Mouse (Mus musculus) v-Abl transformed pro-B cells (cell line): ENCODE results near the gene Notum.
"Not testable (repeated sequence)": the region's sequence is repeated elsewhere in the genome, so short reads cannot be mapped to it uniquely, and the experiment has no call there.

Source experiments
- in situ Hi-C, 2 experiments: fragments of 400-800 bp; cut with MboI; formaldehyde crosslinking; loops; one replicate each; pipeline ENCODE4 v1.15.1; 2025; ENCODE audit not compliant: unreplicated experiment in 2 of 2

Gene Notum

DNA sequence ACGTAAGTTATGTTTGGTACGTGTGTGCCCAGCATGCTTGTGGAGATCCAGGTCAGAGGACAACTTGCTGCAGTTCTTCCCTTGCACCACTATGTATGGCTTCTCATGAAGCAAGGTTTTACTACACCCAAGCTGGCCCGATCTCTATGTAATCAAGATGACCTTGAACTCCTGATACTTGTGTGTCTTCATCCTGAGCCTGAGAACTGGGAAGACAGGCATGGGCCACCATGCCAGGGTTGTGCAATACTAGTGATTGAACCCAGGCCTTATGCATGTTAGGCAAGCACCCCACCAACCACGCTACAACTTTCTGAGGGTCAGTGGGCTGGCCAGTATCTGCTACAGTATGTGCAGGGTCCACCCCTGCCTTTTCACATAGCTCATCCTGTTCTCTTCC is 16.0 kb upstream of the Notum start:
- in situ Hi-C loops: no loop called here

DNA sequence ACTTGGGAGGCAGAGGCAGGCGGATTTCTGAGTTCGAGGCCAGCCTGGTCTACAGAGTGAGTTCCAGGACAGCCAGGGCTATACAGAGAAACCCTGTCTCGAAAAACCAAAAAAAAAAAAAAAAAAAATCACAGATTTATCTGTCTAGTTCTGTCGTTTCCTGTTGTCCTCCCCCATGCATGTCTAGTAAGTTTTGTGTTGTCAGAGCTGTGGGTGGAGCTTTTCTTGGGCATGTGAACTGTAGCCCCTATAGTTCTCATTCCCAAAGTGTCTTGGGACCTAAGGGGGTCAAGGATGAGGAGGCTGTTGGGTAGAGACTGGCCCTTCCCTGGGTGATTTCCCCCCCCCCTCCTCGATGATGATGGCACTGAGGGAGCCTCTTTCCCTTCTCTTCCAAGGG is 14.9 kb upstream of the Notum start:
- in situ Hi-C loops: not testable (repeated sequence)

DNA sequence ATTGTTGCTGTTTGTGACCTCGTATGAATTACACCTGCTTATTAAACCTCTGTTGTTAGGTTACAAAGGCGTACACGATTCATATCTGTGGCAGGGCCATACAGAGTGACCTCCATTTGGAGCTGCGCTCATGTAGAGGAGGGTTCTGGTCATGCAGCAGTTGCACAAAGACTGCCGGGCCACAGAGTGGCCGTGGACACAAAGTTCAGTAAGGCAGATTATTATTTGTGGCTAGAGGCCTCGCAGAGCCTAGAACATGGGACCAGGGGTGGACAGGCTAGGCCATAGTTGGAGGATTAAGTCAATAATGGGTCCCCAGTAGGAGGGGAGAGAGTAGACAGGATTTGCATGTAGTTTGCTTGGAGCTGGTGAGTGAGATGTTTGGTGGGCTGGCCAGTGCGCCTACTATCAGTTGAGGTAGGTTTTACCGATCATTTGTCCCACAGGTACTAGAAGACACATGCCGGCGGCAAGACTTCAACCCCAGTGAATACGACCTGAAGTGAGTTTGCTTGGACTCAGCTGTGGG is 12.7 kb upstream of the Notum start:
- in situ Hi-C loops: loop anchor here in 1 of 2 experiments (5.0 kb wide), 2 partner anchors 39 to 41 kb away; partner anchors contain the start of genes Cenpx, Lrrc45 and Mafg

DNA sequence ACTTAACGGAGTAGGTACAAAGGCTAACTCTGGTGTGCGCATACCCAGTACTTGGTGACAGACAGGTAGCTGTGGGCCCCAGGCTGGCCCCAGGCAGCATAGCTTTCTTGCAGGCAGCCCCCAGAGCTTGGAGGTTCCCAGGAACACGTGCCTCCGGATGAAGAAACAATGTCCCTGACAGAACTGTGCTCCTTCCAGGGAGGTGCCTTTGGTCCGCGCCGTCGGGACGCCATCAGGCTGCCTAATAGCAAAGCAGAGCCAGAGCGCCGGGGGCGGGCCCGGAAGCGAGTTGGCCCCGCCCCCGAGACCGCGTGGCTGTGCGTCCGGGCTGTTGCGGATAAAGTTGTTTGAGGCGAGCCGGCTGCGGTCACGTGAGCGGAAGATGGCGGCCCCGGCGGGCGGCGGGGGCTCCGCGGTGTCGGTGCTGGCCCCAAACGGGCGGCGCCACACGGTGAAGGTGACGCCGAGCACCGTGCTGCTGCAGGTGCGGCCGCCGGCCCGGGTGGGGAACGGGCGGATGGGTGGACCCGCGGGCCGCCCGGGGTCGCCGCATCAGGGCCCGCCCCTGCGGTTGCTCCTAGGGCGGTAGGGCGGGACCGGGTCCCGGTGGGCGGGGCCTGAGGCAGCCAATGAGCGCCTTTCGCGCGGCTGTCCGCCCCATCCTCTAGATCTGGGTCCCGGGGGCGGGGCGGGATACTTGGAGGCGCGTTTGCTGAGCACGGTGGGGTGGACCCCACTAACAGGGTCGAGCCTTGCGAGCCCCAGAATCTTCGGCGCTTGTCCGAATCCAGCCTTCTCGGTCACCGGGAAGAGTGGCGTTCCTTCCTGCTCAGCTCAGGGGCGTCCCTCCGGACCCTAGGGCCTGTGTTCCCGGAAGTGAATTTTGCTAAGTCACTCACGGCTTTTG is 12.0 kb upstream of the Notum start, which contains the start of gene Aspscr1:
Gene Aspscr1 (plus strand): TSS at position 287 of the 907 bp plus-strand sequence.
- in situ Hi-C loops: loop anchor here in 1 of 2 experiments (5.0 kb wide), 2 partner anchors 39 to 41 kb away; partner anchors contain the start of genes Cenpx, Lrrc45 and Mafg

DNA sequence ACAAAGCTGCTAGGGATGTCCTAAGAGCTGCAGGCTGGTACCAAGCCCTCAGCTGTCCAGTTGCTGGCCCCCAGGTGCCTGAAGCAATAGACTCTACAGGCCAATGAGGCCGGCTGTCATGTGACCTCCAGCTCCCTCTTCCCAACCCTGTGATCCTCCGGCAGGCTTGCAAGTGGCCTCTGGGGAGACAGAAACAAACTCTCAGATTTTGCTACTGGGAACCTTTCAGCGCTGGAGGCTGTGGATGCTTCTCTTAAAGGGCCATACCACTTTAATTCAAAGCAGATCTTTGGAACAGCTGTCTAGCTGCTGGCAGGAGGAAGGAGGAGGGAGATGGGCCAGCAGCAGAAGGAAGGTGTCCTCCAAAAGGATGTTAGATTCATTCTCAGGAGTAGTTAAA is 5.6 kb upstream of the Notum start:
- in situ Hi-C loops: no loop called here

DNA sequence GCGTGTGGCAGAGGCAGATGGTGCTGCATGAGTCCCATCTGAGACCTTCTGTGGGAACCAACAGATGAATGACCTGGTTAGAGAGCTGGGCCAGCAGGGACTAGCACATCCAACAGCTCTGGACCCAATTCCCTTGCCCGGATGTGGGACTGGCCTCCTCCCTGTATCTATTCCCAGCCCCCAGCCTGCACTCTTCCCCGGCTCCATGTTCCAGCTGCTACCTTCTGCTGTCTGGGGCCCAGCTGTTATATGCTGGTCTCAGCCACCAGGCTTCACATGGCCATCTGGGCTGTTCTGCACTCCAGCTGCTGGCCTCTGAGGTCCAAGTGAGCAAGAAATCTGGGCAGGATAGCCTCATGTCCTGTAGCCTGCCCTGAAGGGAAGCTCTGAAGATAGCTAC is 4.4 kb upstream of the Notum start:
- in situ Hi-C loops: no loop called here

DNA sequence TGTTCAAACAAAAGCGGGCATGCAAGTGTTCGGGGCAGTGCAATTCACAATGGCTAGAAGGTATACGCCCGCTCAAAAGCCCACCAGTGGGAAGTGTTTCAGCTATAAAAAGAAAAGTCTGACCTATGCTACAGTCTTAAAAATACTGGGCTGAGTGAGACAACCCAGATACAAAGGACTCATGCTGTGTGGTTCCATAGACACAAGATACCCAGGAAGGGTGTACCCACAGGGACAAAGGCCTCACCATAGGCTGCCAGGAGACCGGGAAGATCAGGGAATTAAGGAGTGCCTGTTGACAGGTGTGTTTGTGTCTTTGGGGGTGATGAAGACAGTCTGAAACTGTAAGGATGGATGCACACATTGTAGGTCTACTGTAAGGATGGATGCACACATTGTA is 2.7 kb upstream of the Notum start:
- in situ Hi-C loops: no loop called here

DNA sequence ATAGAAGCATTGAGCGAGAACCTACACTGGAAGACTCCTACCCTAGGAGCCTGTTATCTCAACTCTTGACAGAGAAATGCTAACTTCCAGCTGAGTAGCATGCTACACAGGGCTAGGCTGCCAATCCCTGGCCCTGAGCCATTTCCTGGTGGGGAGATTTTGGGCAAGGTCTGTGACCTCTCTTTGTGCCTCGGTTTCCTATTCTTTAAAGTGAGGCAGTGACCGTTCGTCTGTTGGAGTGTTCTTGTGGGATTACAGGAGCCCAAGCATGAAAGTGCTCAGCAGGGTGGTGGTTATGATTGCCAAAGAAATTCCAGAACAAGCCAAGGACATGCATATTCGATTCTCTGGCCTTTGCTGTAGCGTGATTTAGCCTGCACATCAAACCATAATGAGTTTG is 1.8 kb upstream of the Notum start:
- in situ Hi-C loops: no loop called here

DNA sequence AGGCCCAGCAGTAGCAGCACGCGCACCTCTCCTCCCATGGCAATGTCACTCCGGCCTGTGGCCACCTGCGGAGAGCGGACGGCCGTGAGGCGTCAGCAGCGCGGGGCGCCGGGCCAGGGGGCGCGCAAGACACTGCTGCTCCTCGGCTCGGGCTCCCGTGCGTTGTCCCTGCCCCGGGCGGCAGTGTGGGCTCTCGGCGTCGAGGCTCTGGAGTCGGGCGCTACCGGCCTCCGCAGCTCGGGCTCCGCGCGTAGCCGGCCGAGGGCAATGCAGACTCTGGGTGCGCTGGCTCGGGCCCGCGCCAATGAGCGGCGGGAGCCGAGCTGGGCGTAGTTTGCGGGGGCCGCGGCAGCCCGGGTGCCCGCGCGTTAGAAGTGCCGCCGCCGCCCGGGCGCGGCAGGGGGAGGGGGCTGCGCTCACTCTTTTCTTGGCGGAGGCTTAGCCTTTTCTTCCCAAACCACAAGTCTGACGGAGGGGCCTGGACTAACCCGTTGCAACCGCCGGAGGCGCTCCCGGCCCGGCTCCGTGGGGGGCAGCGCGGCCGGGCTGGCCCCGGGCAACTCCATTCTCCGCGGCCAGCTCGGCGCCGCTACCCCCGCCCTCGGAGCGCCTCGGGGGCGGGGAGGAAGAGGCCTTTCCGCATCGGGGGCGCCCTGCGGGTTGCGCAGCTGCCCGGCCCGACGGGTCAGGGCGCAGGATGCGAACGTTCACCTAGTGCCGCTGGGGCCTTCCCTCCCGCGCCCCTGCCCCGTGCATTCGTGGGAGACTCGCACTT is 487 bp downstream of the Notum start:
- in situ Hi-C loops: no loop called here

DNA sequence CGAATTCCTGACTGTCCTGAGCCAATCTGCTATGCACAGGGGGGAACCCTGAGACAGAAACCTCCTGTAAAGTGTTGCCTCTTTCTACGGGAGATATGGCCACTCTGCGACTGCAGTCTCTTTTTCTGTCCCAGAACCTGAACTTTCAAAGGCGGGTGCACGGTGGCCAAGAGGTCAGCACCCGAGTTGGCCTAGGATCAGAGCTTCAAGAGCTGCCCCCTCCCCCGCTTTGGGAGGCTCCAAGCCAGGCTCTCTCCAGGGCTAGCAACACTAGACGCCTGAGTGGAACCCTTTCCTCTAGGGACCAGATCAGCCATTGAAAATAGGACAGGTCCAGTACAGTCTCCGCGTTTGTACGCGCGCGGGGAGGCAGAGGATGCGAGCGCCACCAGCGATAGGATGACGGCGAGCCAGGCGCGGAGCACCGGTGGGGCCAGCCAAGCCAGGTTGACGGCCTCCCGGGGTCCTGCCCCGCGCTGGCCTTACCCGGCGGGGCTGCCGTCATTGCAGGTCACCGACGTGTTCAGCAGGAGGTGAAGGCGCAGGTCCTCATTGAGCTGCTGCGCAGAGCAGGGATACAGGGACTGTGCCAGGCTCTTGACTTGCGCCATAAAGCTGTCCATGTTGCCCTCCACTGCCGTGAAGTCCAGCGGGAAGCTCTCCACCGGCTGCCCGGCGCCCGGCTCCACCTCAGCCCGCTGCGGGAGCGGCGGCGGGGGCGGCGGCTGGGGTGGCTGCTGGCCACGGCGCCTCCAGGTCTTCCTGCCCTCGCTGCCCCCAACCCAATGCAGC is 1.3 kb downstream of the Notum start:
- in situ Hi-C loops: loop anchor here in 1 of 2 experiments (5.0 kb wide), 1 partner anchor 53 kb away; the partner anchor contains the start of genes Cenpx and Lrrc45

DNA sequence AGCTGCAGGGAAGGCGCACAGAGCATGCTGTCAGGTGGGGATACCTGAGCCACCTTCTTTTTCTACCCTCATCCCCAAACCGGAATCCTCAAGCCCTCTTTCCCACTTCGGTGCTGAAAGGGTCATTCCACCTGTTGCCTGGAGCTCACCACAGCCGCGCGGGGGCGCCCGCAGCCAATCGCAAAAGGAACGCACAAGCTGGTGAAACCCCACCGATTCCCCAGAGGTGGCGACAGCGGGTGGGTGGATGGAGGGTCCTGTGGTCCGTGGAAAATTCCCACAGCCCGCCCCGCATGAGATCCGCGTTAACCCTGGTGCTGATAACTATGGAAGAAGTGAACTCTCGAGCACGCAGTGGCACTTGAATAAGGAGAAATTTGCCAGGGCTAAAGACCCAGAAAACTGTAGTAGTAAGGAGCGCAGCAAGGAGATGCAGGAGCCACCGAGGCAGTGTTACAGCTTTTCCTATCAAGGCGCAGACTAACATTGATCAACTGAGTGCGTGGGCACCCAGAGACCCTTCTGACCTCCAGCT is 2.0 kb downstream of the Notum start:
- in situ Hi-C loops: loop anchor here in 1 of 2 experiments (5.0 kb wide), 1 partner anchor 53 kb away; the partner anchor contains the start of genes Cenpx and Lrrc45

DNA sequence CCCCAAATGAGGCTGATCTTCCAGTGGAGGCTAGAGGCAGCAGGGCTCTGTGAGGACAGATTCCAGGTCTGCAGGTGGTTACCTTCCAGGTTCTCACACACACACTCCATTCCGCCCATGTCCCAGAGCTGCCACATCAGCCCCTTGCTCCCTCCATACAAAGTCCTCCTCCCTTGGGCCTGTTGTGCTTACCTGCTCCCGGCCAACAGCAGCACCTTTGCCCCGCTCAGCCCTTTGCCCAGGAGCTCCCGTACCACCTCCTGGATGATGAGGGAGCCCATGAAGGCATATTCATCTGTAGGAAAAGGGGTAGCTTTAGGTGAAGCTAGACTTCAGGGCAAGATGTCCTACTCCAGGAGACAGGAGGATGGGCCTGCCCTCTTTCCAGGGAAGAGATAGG is 3.7 kb downstream of the Notum start:
- in situ Hi-C loops: loop anchor here in 1 of 2 experiments (5.0 kb wide), 1 partner anchor 55 kb away; the partner anchor contains the start of genes Cenpx and Lrrc45

DNA sequence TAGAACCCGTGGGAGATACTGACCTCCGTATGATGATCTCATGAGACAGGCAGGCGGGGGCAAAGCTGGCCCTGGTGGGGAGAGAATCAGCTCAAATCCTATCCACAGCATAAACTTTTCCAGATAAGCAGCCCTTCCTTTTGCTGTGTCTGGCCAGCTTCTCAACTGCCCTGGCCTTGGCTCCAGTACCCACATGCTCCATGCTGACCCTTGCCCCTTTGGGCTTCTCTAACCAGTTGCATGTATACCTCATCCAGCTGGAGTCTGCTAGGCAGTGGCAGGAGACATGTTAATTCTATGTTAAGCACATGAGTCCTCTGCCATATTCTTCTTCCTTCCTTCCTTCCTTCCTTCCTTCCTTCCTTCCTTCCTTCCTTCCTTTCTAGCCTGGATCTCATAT is 6.2 kb downstream of the Notum start:
- in situ Hi-C loops: loop anchor here in 1 of 2 experiments (5.0 kb wide), 1 partner anchor 58 kb away; the partner anchor contains the start of genes Cenpx and Lrrc45

DNA sequence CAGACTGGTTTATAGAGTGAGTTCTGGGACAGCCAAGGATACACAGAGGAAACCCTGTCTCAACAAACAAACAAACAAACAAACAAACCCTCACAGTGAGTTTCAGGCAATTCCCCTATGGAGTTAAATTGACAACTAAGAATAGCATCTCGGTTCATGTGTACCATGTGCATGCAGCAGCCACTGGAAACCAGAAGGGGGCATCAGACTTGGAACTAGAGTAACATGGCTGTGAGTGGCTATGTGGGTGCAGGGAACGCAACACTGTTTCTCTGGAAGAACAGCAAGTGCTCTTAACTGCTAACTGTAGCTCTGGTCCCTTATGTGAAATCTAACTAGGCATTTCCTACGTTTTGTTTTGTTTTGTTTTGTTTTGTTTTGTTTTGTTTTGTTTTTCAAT is 9.1 kb downstream of the Notum start:
- in situ Hi-C loops: no loop called here

DNA sequence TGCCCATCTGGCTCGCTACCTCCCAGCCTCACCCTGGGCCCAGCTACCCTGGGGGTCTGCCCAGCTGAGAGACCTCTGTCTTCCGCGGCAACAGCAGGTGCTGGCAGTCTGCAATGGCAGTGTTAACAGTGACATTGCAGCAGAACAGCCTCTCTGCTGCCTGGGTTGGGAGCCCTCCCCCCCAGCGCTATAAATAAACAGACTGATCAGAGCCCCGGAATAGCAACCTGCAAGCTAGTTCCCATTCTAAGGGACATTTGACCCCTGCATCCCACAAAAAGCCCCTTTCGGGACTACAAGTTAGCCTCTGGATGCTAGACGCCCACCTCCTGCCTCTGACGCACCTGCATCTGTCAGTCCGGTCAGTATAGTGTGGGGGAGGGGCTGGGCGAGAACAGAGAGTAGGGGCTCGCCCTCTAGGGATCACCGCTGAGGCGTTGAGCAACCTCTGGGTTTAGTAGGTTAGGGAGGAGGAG is 12.9 kb downstream of the Notum start, which contains the start of gene Myadml2:
Gene Myadml2 (minus strand): TSS at position 158 of the 476 bp plus-strand sequence.
- in situ Hi-C loops: no loop called here

DNA sequence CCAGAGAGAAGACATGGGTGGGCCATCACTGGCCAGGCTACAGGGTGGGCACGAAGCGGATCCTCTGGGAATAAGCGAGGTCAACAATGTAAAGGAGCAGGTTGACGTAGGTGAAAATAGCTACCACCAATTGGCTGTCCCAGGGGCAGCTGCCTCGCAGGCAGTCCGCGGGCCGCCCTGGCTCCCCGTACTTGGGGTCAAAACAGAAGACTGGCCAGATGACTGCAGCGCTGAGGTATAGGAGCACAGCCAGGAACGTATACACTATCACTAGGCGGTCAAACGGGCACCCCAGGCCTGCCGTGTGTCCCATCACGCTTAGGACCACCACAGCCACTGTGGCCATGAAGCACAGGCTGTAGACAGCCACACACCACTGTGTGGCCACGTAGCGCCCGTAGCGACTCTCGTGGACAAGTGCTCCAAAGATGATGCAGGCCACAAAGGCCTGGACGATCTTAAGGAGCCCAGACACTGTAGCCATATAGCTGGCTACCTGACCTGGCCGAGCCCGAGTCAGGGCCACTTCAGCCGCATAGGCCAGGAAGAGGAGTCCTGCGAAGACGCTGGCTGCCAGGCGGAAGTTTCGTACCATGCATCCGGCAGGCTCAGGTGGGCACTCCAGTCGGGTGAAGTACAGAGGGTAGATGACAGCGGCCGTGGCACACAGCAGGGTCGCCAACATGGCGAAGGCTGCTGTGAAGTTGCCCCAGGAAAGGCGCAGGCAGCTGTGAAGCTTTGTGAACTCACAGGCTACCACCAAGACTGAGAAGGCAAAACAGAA is 13.7 kb downstream of the Notum start:
- in situ Hi-C loops: no loop called here

DNA sequence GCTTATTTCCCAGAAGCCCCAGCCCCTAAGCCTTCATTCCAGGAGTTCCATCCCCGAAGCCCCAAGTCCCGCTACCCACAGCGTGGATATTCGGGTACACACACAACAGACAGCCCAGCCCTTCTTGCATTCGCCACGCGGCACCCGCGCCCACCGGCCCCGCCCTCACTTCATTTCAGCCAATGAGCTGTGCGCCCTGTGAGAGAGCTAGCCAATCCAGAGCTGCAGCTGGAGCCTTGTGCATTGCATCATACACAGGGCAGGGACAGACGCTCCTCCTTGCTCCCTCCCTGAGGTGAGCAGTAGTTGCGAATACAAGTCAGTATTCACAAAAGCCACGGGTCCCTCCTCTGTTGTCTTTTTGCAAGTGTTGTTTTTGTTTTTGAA is 17.4 kb downstream of the Notum start, which contains the start of gene Pycr1:
Gene Pycr1 (minus strand): TSS at position 169 of the 387 bp plus-strand sequence.
- in situ Hi-C loops: no loop called here

DNA sequence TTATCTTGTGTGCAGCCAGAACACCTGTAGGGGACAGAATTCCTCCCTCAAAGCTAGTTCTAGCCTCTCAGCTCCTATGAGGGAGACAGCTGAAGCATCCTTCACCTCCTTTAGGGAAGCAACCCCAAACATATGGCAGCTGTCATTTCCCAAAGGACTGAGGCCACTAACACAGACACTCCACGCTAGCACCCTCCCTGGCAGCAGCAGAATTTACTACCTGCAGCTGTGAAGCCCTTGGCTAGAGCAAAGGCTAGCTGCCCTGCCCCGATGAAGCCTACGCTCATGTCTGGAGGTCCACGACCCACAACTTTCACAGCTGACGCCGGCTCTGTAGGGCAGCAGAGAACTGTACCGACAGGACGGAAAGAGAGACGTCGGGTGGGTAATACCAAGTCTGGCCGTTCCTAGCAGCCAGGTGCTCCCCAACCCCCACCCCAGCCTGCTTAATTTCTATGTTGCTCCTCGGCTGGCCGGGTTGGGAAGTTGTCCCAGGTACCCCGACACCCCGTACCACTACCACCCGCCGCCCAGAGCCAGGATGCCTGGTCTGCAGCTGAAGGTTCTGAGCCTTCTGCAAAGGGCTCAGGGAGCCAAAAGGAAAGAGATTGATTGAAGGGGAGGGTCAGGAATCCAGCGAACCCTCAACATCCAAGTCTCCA is 17.9 kb downstream of the Notum start:
- in situ Hi-C loops: no loop called here
